ENCODE assay signal across 26 mouse cellular contexts in genomic region chr6:55021806-55022205, GRCm38 (mm10).
"Had no signal": no experiment of that assay in that cellular context is flagged by ENCODE, and none has a peak within 500 bp of the region (broad histone marks: within the 10 kb centered on the region; RNA-seq: fewer than 3 reads in every experiment).

No protein-coding gene starts in this region.

- H3K27me3 ChIP-seq: heart, embryonic 15.5 days; kidney, embryonic 15.5 days had no signal

- H3K4me2 ChIP-seq: heart, embryonic 11.5 days; heart, embryonic 13.5 days; heart, embryonic 15.5 days; hindbrain, embryonic 13.5 days; hindbrain, embryonic 15.5 days; kidney, embryonic 15.5 days; limb, embryonic 12.5 days; liver, embryonic 11.5 days had no signal

- H3K27ac ChIP-seq: gastrocnemius, adult 2 months; heart, adult 2 months; heart, embryonic 13.5 days; heart, embryonic 15.5 days; hindbrain, embryonic 13.5 days; hindbrain, embryonic 15.5 days; hindbrain, postnatal 0 days; kidney, embryonic 15.5 days; kidney, postnatal 0 days; left cerebral cortex, adult 2 months; limb, embryonic 10.5 days; limb, embryonic 12.5 days; liver, embryonic 14.5 days had no signal

- ATAC-seq: hindbrain, postnatal 0 days had no signal

- H3K9ac ChIP-seq: heart, embryonic 13.5 days; heart, embryonic 15.5 days; hindbrain, embryonic 13.5 days; hindbrain, embryonic 15.5 days; kidney, embryonic 15.5 days; limb, embryonic 12.5 days; liver, embryonic 14.5 days had no signal

- H3K9me3 ChIP-seq: heart, embryonic 13.5 days; heart, embryonic 15.5 days; hindbrain, embryonic 13.5 days; hindbrain, embryonic 15.5 days; kidney, embryonic 15.5 days; limb, embryonic 10.5 days; limb, embryonic 12.5 days had no signal

- H3K36me3 ChIP-seq: heart, embryonic 13.5 days; heart, embryonic 15.5 days; hindbrain, embryonic 13.5 days; hindbrain, embryonic 15.5 days; kidney, embryonic 15.5 days; limb, embryonic 10.5 days; limb, embryonic 12.5 days had no signal

- DNase-seq: gastrocnemius, adult 2 months; gastrocnemius, postnatal 14 days; gastrocnemius, postnatal 36 days; heart, adult 11 months; heart, adult 2 months; heart, postnatal 14 days; heart, postnatal 36 days; kidney, adult 11 months; kidney, adult 2 months; kidney, adult 9 months; kidney, postnatal 14 days; kidney, postnatal 36 days; liver had no signal

- H3K4me3 ChIP-seq: gastrocnemius, adult 2 months; heart, adult 2 months; heart, embryonic 13.5 days; heart, embryonic 15.5 days; hindbrain, embryonic 13.5 days; hindbrain, embryonic 15.5 days; kidney, embryonic 15.5 days; left cerebral cortex, adult 2 months; limb, embryonic 10.5 days; limb, embryonic 12.5 days had no signal

- H3K4me1 ChIP-seq: hindbrain, embryonic 13.5 days; limb, embryonic 12.5 days had no signal
